Mouse (Mus musculus) hindbrain, embryonic 14.5 days (tissue): ENCODE measurements around the gene Aldoc. TPM values are rescaled to one million over a fixed set of nuclear protein-coding genes. Genes with fewer than 3 reads are reported as not detected.
"Not testable (repeated sequence)": the region's sequence is repeated elsewhere in the genome, so short reads cannot be mapped to it uniquely, and the experiment has no call there.

Source experiments
- ATAC-seq: fragments of 200-750 bp; cut with Nextera tagmentation; 2 replicates; pipeline ENCODE4 v1.8.0; 2017; ENCODE audit warnings: moderate number of reproducible peaks, mild to moderate bottlenecking, moderate TSS enrichment, moderate library complexity; ENCODE audit not compliant: low FRiP score
- DNase-seq: peaks from one replicate; pipeline ENCODE4 v3.0.0-alpha.2; 2015; ENCODE audit warnings: low spot score
- H3K27ac ChIP-seq: fragments of 300-500 bp; sonication (generic); 2 replicates; pipeline ENCODE4 v1.5.1; 2014; ENCODE audit warnings: mild to moderate bottlenecking, moderate library complexity
- H3K27me3 ChIP-seq: fragments of 300-500 bp; sonication (generic); 2 replicates; pipeline ENCODE4 v1.6.1; 2014; ENCODE audit warnings: mild to moderate bottlenecking, low read length, mixed read lengths; ENCODE audit not compliant: control insufficient read depth, insufficient read depth
- H3K36me3 ChIP-seq: fragments of 300-500 bp; sonication (generic); replicated peaks from 2 replicates; pipeline ENCODE4 v1.6.1; 2014; ENCODE audit not compliant: control insufficient read depth, insufficient read depth
- H3K4me1 ChIP-seq: fragments of 300-500 bp; sonication (generic); replicated peaks from 2 replicates; pipeline ENCODE4 v1.6.1; 2014; ENCODE audit warnings: antibody characterized with exemption, low read length, mixed read lengths; ENCODE audit not compliant: control insufficient read depth, insufficient read depth
- H3K4me2 ChIP-seq: fragments of 300-500 bp; sonication (generic); replicated peaks from 2 replicates; pipeline ENCODE4 v1.6.1; 2014; ENCODE audit warnings: mild to moderate bottlenecking, moderate library complexity
- H3K4me3 ChIP-seq: fragments of 300-500 bp; sonication (generic); replicated peaks from 2 replicates; pipeline ENCODE4 v1.5.1; 2014; ENCODE audit warnings: mild to moderate bottlenecking, low read length
- H3K9ac ChIP-seq: fragments of 300-500 bp; sonication (generic); 2 replicates; pipeline ENCODE4 v1.6.1; 2014
- H3K9me3 ChIP-seq: fragments of 300-500 bp; sonication (generic); 2 replicates; pipeline ENCODE4 v1.6.1; 2016; ENCODE audit warnings: low read length; ENCODE audit not compliant: control insufficient read depth
- WGBS: fragments of 180-500 bp; shearing (Covaris S2); extraction: QIAGEN DNeasy Blood & Tissue Kit; methylation state at CpG from one replicate; pipeline ENCODE4 v1.1.7; 2014; 5-methylcytosine and 5-hydroxymethylcytosine counted together
- polyA plus RNA-seq: library from polyadenylated mRNA; unstranded; fragments of >200 nt; fragmentation: Nextera tagmentation; extraction: Ambion mirVana; gene quantifications from 2 replicates; pipeline ENCODE4 v1.2.1, GENCODE M21; 2014

Aldoc gene
- polyA plus RNA-seq = 278 and 292 TPM in 2 replicates

DNA sequence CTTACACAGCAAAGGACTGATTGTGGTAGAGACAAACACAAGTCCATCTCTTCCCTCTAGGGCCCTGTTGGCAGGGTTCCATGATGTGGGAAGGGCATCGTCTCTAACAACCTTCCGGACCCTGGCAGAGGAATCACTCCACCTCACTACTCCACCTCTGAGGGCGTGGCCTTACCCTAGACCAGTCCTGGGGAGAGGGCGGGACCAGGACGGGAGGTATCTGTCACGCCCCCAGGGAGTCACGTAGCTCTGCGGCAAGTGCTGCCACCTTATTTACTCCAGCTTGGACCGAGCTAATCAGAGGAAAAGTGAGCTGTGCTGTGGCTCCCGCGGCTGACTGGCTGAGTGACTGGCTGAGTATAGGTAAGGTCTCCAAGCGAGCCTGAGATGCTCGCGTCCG lies at the start of gene Aldoc:
TSS of gene Aldoc (plus strand) at position 109 of the 400 bp plus-strand sequence.
- peak; percentile 61 for DNase-seq
- peak within 1 kb of the TSS; percentile 76 for H3K27ac ChIP-seq
- H3K9me3 ChIP-seq = no peaks in the 10 kb centered on the region
- no peaks in the 10 kb centered on the region; the same call in 1 of the 2 replicates for H3K36me3 ChIP-seq
- H3K4me2 ChIP-seq = peak within 1 kb of the TSS; percentile 36
- peak within 1 kb of the TSS; percentile 26 for H3K4me3 ChIP-seq
- no peaks in the 10 kb centered on the region for H3K27me3 ChIP-seq
- H3K9ac ChIP-seq = peak within 1 kb of the TSS; percentile 47; the same call in 1 of the 2 replicates
- peak; percentile 82 for ATAC-seq
- 7% methylated on average over 15 of the region's 15 CpGs for WGBS
- peaks cover 10% of the 10 kb centered on the region for H3K4me1 ChIP-seq

- Histone ChIP-seq H3K9me3 (no peaks in the 10 kb centered on the region), H3K9ac (no peak overlapping the region), H3K4me3 (no peak overlapping the region), H3K27ac (no peak overlapping the region), H3K4me2 (no peak overlapping the region), H3K4me1 (no peaks in the 10 kb centered on the region), H3K27me3 (no peaks in the 10 kb centered on the region), H3K36me3 (peaks cover 99% of the 10 kb centered on the region)
- 100% methylated on average over 1 of the region's 1 CpGs for WGBS
- ATAC-seq (no peak), DNase-seq (no peak)
Observed at GRCm38 (mm10) chr11:78275596-78275995, 47.2 kb upstream of the Aldoc start.

DNA sequence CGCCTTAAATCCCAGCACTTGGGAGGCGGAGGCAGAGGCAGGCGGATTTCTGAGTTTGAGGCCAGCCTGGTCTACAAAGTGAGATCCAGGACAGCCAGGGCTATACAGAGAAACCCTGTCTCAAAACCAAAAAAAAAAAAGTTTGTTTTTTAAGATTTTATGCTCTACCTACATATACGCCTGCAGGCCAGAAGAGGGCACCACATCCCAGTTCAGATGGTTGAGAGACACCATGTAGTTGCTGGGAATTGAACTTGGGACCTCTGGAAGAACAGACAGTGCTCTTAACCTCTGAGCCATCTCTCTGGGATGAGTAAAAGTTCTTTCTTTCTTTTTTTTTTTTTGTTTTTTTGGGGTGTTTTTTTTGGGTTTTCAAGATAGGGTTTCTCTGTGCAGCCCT lies 46.6 kb upstream of the Aldoc start:
- WGBS = 95% methylated on average over 4 of the region's 4 CpGs
- not testable (repeated sequence) for H3K9me3 ChIP-seq, H3K27ac ChIP-seq, H3K9ac ChIP-seq, DNase-seq, H3K4me2 ChIP-seq, H3K27me3 ChIP-seq, H3K4me3 ChIP-seq, H3K4me1 ChIP-seq, ATAC-seq
- peaks cover 100% of the 10 kb centered on the region for H3K36me3 ChIP-seq

DNA sequence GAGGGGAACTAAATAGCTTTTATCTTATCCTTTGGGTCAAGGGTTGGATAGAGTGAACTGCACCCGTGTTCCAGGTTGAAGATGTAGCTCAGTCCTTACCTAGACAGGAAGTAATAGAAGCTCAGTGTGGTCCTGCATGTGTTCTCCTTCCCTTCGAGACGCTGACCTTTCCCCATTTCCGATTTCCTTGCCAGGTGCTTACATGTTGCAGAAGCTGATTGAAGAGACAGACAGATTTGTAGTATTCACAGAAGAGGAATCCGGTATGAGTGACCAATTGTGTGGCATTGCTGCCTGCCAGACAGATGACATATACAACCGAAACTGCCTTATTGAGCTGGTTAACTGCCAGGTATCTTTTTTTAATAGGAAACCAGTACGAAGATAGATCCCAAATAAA lies 43.9 kb upstream of the Aldoc start:
- WGBS = 95% methylated on average over 7 of the region's 7 CpGs
- DNase-seq (no peak), ATAC-seq (no peak)
- Histone ChIP-seq H3K9ac (no peak overlapping the region), H3K9me3 (no peaks in the 10 kb centered on the region), H3K4me2 (no peak overlapping the region), H3K4me3 (no peak overlapping the region), H3K4me1 (no peaks in the 10 kb centered on the region), H3K27me3 (no peaks in the 10 kb centered on the region), H3K27ac (no peak overlapping the region), H3K36me3 (peaks cover 100% of the 10 kb centered on the region)

- H3K4me2 ChIP-seq = no peak overlapping the region
- no peak overlapping the region for H3K4me3 ChIP-seq
- peaks cover 100% of the 10 kb centered on the region for H3K36me3 ChIP-seq
- ATAC-seq = no peak
- no peak for DNase-seq
- H3K27ac ChIP-seq = no peak overlapping the region
- H3K27me3 ChIP-seq = no peaks in the 10 kb centered on the region
- no peaks in the 10 kb centered on the region for H3K4me1 ChIP-seq
- no peak overlapping the region for H3K9ac ChIP-seq
- no peaks in the 10 kb centered on the region for H3K9me3 ChIP-seq
- 85% methylated on average over 4 of the region's 4 CpGs for WGBS
Observed at GRCm38 (mm10) chr11:78279586-78279985, 43.2 kb upstream of the Aldoc start.

- ATAC-seq = no peak
- no peaks in the 10 kb centered on the region for H3K9me3 ChIP-seq
- 95% methylated on average over 7 of the region's 7 CpGs for WGBS
Observed at GRCm38 (mm10) chr11:78289146-78289763, 33.5 kb upstream of the Aldoc start.

GRCm38 (mm10) chr11:78290654-78291053 lies 32.1 kb upstream of the Aldoc start, which contains the start of gene BC030499:
Gene BC030499, plus strand, starts transcription at chr11:78290841.
- no peak for DNase-seq
- H3K9ac ChIP-seq = no peak within 1 kb of the TSS
- H3K36me3 ChIP-seq = peaks cover 90% of the 10 kb centered on the region
- H3K4me2 ChIP-seq = no peak within 1 kb of the TSS
- H3K27me3 ChIP-seq = no peaks in the 10 kb centered on the region
- WGBS = 95% methylated on average over 4 of the region's 4 CpGs
- H3K4me3 ChIP-seq = no peak within 1 kb of the TSS
- H3K4me1 ChIP-seq = no peaks in the 10 kb centered on the region
- H3K27ac ChIP-seq = no peak within 1 kb of the TSS
- ATAC-seq = no peak
- H3K9me3 ChIP-seq = no peaks in the 10 kb centered on the region

More at GRCm38 (mm10) chr11:78289146-78289763, 33.5 kb upstream of the Aldoc start:
- Histone ChIP-seq H3K27me3 (no peaks in the 10 kb centered on the region), H3K36me3 (peaks cover 98% of the 10 kb centered on the region), H3K9ac (no peak overlapping the region), H3K27ac (no peak overlapping the region), H3K4me3 (no peak overlapping the region), H3K4me2 (no peak overlapping the region), H3K4me1 (no peaks in the 10 kb centered on the region)
- DNase-seq = no peak

- H3K4me3 ChIP-seq = no peak overlapping the region
- H3K9ac ChIP-seq = no peak overlapping the region
- no peaks in the 10 kb centered on the region for H3K4me1 ChIP-seq
- no peaks in the 10 kb centered on the region for H3K27me3 ChIP-seq
- H3K4me2 ChIP-seq = no peak overlapping the region
- peaks cover 50% of the 10 kb centered on the region for H3K36me3 ChIP-seq
- no peak overlapping the region for H3K27ac ChIP-seq
- H3K9me3 ChIP-seq = no peaks in the 10 kb centered on the region
- ATAC-seq (no peak), DNase-seq (no peak)
- 96% methylated on average over 6 of the region's 6 CpGs for WGBS
Observed at GRCm38 (mm10) chr11:78294585-78294984, 28.2 kb upstream of the Aldoc start.

GRCm38 (mm10) chr11:78300917-78301316 lies 21.9 kb upstream of the Aldoc start:
- Histone ChIP-seq H3K9me3 (no peaks in the 10 kb centered on the region), H3K36me3 (no peaks in the 10 kb centered on the region), H3K4me3 (peak overlapping the region; percentile 55), H3K27ac (no peak overlapping the region), H3K9ac (peak overlapping the region; percentile 54), H3K4me2 (peak overlapping the region; percentile 99), H3K4me1 (peaks cover 5% of the 10 kb centered on the region), H3K27me3 (no peaks in the 10 kb centered on the region)
- ATAC-seq = peak; percentile 40; the same call in 1 of the 2 replicates
- WGBS = 72% methylated on average over 7 of the region's 7 CpGs
- DNase-seq = no peak
